Mouse (Mus musculus): ENCODE measurements around the gene Det1. TPM values are rescaled to one million over a fixed set of nuclear protein-coding genes. Genes with fewer than 3 reads are reported as not detected.

The Det1 gene
- total RNA-seq, 2 experiments from 2014 or later, result 16.0 to 16.5 TPM

DNA sequence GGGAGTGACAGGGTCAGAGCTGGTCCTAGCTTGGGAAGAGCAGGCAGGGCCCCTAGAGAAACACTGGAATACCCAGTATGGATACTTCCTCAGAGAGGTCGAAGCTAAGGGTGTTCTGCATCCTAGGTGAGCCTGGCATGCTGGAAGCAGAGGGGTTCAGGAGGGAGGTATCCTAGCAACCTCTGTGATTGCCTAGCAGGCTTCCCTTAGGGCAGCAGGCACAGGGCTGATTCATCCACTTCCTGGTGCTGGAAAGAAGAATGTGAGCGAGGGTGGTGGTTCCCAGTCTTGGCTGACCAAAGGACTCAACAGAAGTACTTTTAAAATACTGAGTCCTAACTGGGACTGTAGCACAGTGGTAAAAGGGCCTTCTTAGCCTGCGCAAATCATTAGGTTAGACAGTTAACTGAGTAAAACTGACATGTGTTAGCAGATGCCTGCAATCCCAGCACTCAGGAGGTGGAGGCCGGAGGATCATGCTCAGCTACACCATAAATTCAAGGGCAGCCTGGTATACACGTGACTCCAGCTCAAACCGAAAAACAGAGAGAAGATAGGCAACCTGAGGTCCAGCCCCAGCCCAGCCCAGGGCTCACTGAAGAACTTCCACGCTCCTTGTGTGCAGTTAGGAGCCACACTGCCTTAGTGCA lies 16.9 kb upstream of the Det1 start:
- intact Hi-C loops (cut with DNase I), result no loop called here
- no peak for DNase-seq

DNA sequence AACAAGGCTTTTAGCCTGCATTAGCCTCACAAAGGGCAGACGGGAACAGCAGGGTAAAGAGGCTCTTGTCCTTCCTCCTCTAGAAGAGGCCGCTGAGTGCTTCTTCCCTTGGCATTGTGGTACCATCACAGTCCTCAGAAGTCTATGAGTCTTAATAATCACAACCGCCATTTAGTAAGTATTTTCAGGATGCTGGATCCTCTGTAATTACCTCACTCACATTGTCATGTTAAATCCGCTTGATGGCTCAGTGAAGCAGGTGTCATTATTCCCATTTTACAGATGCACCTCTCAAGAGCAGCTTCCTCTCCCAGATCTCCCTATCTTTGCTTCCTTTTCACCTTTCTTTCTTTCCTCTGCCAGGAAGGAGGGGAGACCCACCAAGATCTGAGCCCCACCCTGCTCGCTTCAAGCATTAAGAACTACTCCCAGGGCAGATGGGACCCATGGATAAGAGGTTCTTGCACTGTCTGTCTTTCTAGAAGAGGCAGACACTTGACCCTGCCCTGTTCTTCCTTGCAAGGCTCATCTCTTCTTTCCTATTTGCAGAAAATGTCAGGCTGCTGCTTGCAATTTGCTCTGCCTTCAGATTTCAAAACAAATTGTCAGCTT lies 8.1 kb upstream of the Det1 start:
- intact Hi-C loops (cut with DNase I), result no loop called here

DNA sequence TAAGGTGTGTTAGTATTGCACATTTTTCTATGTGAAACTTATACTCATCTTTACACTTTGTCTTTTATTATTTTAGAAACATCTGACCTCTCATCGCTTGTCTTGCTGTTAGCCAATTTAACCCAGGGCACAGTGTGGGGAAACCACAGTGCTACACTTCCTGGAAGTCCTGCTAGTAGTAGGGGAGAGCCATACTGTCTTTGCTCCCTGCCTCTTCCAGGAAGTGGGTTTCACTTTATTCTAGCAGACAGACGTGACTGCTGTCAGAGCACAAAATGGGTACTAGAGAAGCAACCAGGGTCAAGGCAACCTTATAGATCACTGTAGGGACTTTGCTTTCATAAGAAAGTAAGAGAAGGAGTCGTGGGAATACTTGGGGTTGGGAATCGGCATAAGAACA lies 7.0 kb upstream of the Det1 start:
- DNase-seq, result no peak

More for the DNA sequence above, 8.1 kb upstream of the Det1 start:
- no peak for DNase-seq

DNA sequence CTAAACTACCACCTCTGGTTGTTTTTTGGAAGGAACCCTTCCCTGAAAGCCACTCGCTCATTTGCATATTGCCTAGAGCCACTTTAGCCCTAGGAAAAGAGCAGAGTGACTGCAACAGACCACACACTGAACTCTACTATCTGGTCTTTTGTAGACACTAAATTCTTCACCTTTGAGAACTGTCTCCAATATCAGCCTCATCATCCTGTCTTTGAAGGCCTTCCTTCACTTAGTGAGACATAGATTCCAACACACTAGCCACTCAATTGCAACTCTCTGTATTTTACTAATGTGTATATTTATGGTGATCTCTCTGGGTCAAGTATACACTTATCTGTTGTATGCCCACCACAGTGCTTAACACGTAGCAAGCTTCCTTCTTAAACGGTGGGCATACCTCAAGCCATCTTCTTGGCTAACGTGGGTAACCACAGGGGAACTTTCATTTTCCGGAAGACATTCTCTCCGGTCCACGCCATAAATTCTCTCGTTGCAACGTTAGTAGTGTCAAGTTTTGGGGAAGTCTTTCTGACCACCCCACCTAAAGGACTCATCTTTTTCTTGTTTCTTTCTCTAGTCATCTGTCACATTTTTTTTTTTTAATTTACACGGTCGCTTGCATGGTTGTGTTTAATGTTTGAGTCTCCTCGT lies 872 bp downstream of the Det1 start:
- no peak for DNase-seq
- intact Hi-C loops (cut with DNase I), result loop anchor here (2.0 kb wide), 1 partner anchor 53 kb away; no protein-coding TSS in a partner anchor

More for the DNA sequence above, 7.0 kb upstream of the Det1 start:
- intact Hi-C loops (cut with DNase I), result loop anchor here (5.0 kb wide), 1 partner anchor 33 kb away; no protein-coding TSS in a partner anchor

DNA sequence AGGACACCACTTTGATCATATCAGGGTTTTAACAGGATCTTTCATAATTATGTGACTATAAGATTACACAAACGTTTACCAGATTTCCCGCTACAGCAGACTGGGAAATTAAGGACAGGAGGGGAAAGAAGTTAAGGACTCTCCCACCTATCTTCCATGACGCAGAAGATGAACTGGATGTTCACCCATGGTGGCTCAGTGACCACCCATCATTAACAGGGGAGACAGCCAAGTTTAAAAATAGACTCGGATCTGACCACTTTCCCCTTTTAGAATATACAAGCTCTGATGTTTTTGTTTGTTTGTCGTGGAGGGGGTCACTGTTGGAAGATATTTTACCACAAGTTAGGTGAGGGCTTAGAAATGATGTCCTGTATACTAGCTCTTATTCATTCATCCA lies 5.5 kb downstream of the Det1 start:
- DNase-seq, result no peak
- intact Hi-C loops (cut with DNase I), result no loop called here

DNA sequence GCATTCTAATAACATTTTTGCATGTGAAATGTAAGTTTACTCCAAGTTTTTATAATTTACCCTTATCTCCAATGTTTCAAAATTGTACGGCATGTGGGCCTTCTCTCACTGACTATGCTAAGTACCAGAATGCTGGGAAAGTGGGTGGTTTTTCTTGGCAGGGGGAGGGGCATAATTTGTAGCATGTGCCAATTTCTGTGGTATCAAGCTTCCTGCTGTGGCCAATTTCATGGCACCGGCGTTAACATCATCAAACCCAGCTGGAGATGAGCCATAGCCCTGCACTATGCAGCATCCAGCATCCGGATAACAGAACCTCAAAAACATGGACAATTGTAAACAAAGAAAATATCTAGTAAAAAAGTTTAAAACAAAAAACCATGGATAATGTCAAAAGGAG lies 9.8 kb downstream of the Det1 start:
- intact Hi-C loops (cut with DNase I), result no loop called here
- DNase-seq, result no peak

DNA sequence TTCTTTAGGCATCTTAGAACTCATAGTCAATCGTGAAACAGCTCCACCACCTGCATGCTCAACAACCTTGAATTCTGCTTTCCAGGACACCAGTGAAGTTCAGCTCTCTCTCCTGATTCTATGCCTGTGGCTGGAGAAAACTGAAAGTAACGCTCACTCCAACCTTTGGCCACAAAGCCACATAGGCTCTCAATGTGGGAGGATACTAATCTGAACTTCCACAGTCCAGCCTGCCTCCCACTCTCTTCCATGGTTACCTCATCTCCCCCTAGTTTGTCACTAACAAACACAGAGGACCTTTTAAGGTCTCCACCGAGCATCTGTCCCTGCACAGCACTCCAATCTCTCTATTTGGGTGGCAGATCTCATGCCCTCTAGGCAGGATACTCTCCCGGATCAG lies 11.4 kb downstream of the Det1 start:
- DNase-seq, result no peak
- intact Hi-C loops (cut with DNase I), result no loop called here

DNA sequence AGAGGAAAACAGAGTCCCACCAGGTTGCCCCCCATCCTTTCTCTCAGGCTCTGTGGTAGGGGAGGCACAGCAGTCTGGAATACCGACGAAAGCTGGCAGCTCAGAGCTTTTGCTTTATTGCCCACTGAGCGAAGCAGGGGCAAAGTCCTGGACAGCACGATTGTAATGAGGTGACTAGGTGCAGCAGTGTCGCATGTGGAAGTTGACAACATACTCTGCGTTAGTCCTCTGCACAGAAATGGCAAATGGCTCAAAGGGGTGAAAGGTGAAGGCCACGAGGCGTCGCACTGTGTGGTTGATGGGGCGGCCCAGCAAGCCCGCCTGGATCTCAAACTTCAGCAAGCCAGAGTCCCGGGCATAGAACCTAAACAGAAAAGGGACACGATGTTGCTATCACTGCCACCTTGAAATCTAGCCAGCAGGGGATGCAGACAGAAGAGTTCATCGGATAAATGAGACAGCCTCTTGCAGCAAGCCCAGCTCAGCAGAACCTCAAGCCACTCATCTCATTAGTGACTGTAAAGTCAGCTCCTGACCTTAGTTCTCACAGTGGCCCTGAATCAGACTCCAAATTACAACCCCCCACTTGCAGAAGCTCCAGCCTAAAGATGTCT lies 19.2 kb downstream of the Det1 start:
- no peak for DNase-seq
- intact Hi-C loops (cut with DNase I), result no loop called here

DNA sequence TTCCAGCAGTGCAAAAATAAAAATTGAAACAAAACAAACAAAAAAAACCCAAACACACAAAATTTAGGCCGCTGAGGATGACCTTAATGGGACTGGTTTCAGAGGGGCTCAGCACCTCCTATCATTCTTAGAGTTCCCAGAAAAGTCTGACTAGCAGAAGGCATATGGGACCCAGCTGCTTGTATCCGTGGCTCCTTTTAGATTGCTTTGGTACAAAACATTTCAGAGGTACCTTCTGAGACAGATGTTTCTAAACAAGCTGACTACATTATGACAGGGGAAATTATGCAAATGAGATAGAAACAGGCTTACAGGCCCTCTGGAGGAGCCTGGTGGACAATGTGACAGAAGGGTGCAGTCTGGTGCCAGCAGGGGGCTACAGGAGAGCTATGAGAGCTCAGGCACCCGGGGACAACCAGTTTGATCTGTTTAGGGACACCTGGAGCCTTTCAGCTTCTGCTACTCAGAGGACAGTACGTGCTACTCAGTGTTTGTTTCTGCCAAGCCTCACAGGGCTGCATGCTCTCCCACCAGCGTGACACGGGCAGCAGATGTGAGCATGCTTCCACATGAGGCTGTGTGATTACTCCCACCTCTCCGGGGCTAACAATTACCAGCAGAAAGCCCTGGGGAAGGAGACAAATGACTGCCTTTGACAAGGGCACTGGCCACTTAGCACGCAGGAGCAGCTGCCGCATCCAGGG lies 20.2 kb downstream of the Det1 start:
- intact Hi-C loops (cut with DNase I), result no loop called here

DNA sequence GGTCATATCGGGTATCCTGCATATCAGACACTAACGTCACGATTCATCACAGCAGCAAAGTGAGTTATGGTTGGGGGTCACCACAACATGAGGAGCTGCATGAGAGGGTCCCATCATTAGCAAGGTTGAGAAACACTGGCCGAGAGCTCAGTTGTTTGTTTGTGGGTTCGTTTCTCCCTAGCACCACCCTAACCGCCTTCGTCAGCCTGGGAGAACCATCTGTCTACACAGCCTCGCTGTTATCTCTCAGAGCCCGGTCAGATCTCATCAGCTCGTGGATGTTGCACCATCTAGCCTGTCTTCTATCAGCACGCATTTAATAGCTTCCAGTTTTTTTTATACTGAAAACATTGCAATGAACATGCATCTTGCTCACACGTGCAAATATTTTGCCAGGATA lies 28.7 kb downstream of the Det1 start:
- intact Hi-C loops (cut with DNase I), result no loop called here
- DNase-seq, result no peak

More for the DNA sequence above, 20.2 kb downstream of the Det1 start:
- no peak for DNase-seq

DNA sequence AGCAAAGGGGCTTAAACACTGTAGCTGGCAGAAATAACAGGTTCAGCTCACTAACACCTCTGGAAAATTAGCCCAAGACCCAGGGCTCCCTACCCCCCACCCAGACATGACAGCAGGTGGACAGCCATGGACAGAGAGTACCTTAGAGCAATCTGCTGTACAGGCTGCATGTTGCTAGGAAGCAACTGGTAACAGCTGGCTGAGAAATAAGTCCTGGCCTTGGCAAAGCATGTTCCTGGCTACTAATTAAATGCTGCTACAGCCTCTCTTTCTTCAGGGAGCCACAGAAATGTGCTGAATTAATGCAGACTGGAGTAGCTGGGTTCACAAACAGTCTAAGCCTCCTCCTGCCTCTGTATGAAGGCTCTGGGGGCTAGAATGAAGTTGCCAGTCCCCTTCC lies 32.3 kb downstream of the Det1 start:
- intact Hi-C loops (cut with DNase I), result no loop called here
- DNase-seq, result no peak

DNA sequence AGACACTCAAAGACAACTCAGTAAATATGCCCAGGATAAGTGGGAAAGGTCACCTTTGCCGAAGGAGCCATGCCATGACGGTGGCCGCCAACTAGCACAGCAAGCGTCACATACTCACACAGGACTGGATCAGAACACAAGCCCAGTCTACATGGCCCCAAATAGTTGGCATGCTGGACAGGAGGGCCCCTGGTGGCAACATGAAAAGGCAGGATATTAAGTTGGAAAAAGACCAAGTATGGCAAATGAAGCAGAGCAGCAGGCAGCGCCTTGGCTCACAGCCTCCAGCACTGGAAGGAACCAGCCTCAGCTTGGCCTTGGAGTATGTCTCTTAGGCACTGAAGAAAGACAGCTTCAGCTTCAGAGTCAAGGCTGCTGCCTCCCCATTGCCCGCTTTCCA lies 33.3 kb downstream of the Det1 start:
- intact Hi-C loops (cut with DNase I), result no loop called here

DNA sequence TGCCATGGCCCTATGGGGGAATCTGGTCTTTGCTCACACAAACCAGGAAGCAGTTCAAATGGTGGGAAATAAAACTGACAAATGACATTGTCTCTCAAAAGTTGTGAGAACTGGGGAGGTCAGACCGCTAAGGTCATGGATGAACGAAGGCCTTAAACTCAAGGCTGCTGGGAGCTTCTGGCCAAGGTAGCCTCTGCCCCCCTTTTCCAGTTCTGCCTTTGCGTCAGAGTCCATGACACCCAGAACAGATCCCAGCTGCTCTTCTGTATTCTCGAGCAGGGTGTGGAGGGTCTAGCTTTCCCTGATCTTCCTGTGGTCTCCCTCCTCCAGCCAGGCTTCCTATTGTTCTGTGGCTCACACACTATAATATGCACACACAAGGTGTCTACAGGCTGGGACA lies 39.9 kb downstream of the Det1 start:
- intact Hi-C loops (cut with DNase I), result no loop called here
- no peak for DNase-seq

More for the DNA sequence above, 33.3 kb downstream of the Det1 start:
- DNase-seq, result no peak

DNA sequence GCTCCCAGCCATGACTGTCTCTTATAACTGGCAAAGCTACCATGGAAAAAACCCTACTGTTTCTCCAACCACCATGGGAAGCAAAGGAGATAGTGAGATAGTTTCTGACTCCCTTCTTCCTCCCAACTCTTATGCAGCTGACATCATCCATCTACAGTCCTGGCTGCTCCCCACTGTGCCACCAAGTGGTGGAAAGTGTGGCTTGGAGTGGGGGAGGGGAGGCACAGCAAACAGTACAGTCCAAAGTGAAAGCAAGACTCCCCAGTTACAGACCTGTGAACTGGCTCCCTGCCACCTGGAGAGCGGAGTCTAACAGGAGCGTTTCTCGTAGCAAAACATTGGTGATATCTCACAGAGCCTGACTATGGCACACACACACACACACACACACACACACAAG lies 43.2 kb downstream of the Det1 start:
- intact Hi-C loops (cut with DNase I), result no loop called here
- DNase-seq, result no peak

DNA sequence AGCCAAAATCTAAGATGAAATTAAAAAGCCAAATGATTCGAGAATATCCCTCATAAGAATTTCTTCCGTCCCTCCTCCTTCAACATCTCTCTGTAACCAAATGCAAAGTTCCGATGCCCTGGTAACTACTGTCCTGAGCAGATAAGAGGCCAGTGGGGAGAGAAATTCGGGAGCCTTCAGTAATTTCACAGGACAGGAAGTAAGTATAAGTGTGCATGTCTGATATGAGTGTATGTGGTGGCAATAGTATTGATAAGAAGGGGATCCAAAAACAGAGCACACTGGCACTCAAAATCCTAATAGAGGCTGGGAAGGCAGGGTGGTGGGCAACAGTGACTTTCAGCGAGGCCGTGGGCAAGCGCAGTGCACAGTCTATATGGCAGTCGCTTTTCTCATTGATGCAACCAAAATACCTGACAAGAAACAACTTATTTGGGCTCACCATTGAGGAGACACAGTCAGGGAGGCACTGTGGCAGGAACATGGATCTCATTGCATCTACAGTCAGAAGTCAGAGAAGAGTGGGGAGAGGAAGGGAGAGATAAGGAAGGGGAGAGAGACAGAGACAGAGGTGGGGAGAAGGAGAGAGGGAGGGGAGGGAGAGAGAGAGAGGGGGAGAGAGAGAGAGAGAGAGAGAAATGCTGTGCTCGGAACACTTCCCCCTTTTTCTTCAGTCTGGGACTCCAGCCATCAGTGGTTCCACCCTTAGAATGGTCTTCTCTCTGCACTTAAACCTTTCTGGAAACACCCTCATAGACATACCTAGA lies 47.1 kb downstream of the Det1 start:
- intact Hi-C loops (cut with DNase I), result no loop called here
- no peak for DNase-seq

DNA sequence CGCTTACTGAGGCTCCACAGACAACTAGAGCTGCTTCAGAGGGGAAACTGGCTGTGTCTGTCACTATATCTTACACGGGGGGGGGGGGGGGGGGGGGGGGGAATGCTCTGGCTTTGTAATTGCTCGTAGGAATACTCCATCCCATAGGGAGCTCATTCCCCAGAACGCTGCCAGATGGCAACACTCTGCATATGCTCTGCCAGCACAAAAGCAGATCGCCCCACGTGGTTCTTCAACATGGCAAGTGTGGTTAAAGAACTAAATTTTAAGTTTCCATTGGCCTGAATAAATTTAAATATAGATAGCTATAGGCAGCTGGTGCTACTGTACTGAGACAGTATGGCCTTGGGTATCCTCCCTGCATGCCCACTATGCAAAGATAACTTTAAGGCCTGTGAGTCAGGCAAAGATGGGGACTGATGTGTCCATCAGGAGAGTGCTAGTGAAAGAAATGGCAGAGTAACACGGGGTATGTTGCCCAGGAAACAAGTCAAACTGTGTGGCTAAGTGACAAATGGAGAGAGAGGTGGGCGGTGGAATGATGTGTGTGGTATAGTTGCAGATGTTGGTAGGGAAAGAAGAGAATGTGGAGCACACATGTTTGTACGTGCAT lies 49.1 kb downstream of the Det1 start:
- DNase-seq, result no peak
- intact Hi-C loops (cut with DNase I), result no loop called here

DNA sequence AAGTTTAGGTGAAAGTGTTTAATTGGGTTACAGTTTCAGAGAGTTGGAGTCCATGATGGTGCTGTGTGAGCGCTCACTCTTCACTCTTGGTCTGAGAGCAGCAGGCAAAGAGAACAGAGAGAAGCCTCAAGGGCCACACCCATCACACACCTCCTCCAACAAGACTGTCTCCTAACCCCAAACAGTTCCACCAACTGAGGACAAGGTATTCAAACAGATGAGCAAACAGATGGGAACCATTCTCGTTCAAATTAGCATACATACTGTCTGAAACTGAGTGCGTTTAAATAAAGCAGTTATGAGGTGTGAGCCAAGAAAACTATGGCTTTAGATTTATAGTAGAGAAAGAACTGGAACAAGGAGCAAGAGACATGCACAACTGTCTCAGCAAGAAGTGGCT lies 50.4 kb downstream of the Det1 start:
- DNase-seq, result no peak
- intact Hi-C loops (cut with DNase I), result no loop called here

DNA sequence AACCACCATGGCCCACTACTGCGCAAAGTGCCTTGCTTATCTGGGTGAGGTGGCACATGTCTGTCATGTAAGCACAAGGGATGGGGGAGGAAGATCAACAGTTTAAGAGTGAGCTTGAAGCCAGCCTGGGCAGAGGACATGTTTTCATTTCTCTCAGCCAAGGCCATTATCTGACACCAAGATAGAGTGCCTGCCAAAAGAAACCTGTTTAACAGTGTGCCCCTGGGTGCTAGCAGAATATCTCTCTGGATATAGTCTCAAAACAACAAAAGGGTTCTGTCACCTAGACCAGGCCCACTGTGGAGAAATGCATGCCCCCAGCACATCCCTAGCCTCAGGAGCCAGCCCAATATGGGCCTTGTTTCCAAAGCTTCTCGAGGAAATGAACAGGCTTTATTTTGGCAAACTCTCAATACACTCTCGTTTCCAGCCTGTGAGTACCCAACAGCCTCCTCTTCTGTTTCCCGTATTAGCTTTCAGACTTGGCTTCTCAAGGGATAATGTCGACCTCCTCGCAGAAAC lies 52.4 kb downstream of the Det1 start:
- intact Hi-C loops (cut with DNase I), result no loop called here

DNA sequence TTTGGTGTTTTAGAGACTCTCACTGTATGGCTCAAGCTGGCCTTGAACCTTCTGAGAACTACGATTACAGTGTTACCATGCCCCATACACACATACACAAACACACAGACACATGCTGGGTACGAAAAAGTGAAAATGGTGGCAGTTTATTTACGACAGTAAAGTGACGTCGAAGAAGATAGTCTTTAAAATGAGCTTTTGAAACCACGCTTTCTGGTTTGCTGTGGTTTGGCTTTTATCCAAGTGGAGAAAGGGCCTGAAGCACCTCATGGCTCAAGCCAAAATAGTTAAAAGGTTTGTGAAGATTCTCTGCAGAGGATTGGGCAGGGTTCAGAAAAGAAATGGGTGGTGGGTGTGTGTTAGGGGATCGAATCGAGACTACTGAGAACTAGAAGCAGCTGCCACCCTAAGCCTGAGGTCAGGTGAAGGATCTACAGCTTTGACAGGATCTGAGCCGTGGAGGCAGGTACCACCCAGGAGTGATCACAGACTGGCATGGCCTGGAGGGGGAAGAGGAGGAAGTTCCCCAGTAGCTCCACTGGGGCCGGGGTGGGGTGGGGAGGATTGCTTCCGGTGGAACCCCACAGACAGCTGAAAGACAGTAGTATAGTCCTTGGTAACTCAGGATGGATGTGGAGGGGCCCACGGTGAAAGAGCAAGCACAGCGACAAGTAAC lies 53.0 kb downstream of the Det1 start:
- intact Hi-C loops (cut with DNase I), result loop anchor here (2.0 kb wide), 1 partner anchor 53 kb away; the partner anchor contains the start of gene Det1
- DNase-seq, result no peak

More for the DNA sequence above, 52.4 kb downstream of the Det1 start:
- no peak for DNase-seq
